Mouse (Mus musculus) gastrocnemius, adult 8-10 months (tissue): ENCODE data around the gene Rbpms2. TPM values are rescaled to one million over a fixed set of nuclear protein-coding genes. Genes with fewer than 3 reads are reported as not detected.
A peak's percentile ranks its signal among the peaks of the same experiment; 100 is the strongest.
"Not testable (repeated sequence)": the region's sequence is repeated elsewhere in the genome, so short reads cannot be mapped to it uniquely, and the experiment has no call there.

Experiments used
- DNase-seq, 2 experiments: peaks; one replicate each; pipeline ENCODE4 v3.0.0; 2022; ENCODE audit warnings: low spot score in 2 of 2
- total RNA-seq, 4 experiments: library from RNA; stranded (reverse); gene quantifications; 2 replicates each; pipeline ENCODE4 v1.2.4; 2022

Rbpms2 gene
- total RNA-seq, 4 experiments from 2014 or later: 0.97 to 2.0 (median 1.6) TPM

- DNase-seq: no peak
Measured at GRCm38 (mm10) chr9:65654700-65655237, 25.3 kb downstream of the Rbpms2 start.

- no peak for DNase-seq
Measured at GRCm38 (mm10) chr9:65655540-65655939, 26.1 kb downstream of the Rbpms2 start.

- no peak for DNase-seq
Measured at GRCm38 (mm10) chr9:65657218-65657617, 27.8 kb downstream of the Rbpms2 start.

- no peak for DNase-seq
Measured at GRCm38 (mm10) chr9:65661029-65661428, 31.6 kb downstream of the Rbpms2 start.

- DNase-seq: no peak
Measured at GRCm38 (mm10) chr9:65661493-65661892, 32.0 kb downstream of the Rbpms2 start.

- DNase-seq: peak in 1 of 2 experiments; percentile 38
Measured at GRCm38 (mm10) chr9:65664163-65664562, 34.7 kb downstream of the Rbpms2 start.

GRCm38 (mm10) chr9:65666042-65666441, 36.6 kb downstream of the Rbpms2 start:
- DNase-seq: peak; percentile 53 to 55

GRCm38 (mm10) chr9:65667701-65668100, 38.3 kb downstream of the Rbpms2 start, which contains the start of gene Oaz2:
Gene Oaz2, plus strand, starts transcription at chr9:65668001.
- DNase-seq: no peak

- DNase-seq: peak in 1 of 2 experiments; percentile 40
Measured at GRCm38 (mm10) chr9:65671431-65671931, 42.0 kb downstream of the Rbpms2 start.

GRCm38 (mm10) chr9:65672996-65673395, 43.5 kb downstream of the Rbpms2 start:
- DNase-seq: no peak

- DNase-seq: no peak
Measured at GRCm38 (mm10) chr9:65675461-65676357, 46.3 kb downstream of the Rbpms2 start.

- DNase-seq: peak; percentile 95 to 96
Measured at GRCm38 (mm10) chr9:65676358-65677118, 47.1 kb downstream of the Rbpms2 start.

GRCm38 (mm10) chr9:65677119-65677462, 47.6 kb downstream of the Rbpms2 start:
- no peak for DNase-seq

- peak; percentile 53 to 69 for DNase-seq
Measured at GRCm38 (mm10) chr9:65679181-65679761, 49.8 kb downstream of the Rbpms2 start.

GRCm38 (mm10) chr9:65680938-65681633, 51.6 kb downstream of the Rbpms2 start:
- no peak for DNase-seq

- DNase-seq: no peak
Measured at GRCm38 (mm10) chr9:65681634-65681940, 52.1 kb downstream of the Rbpms2 start.

- DNase-seq: no peak
Measured at GRCm38 (mm10) chr9:65682183-65682582, 52.7 kb downstream of the Rbpms2 start.

- DNase-seq: no peak
Measured at GRCm38 (mm10) chr9:65682994-65683393, 53.5 kb downstream of the Rbpms2 start.

- no peak for DNase-seq
Measured at GRCm38 (mm10) chr9:65684704-65685103, 55.3 kb downstream of the Rbpms2 start.

- not testable (repeated sequence) for DNase-seq
Measured at GRCm38 (mm10) chr9:65689869-65690268, 60.4 kb downstream of the Rbpms2 start.

GRCm38 (mm10) chr9:65692466-65692865, 63.0 kb downstream of the Rbpms2 start:
- no peak for DNase-seq
